Mouse (Mus musculus) limb, embryonic 11.5 days (tissue): Measurements from ENCODE around the gene Xylb. TPM values are rescaled to one million over a fixed set of nuclear protein-coding genes. Genes with fewer than 3 reads are reported as not detected.

Source experiments
- ATAC-seq: fragments of 200-750 bp; cut with Nextera tagmentation; 2 replicates; pipeline ENCODE4 v1.8.0; 2017; ENCODE audit warnings: low read depth; ENCODE audit not compliant: insufficient number of reproducible peaks, low FRiP score, low TSS enrichment
- DNase-seq: peaks from one replicate; pipeline ENCODE4 v3.0.0-alpha.2; 2015; ENCODE audit warnings: low spot score
- H3K27ac ChIP-seq: fragments of 300-500 bp; sonication (generic); replicated peaks from 2 replicates; pipeline ENCODE4 v1.5.1; 2014; ENCODE audit warnings: low read depth, mild to moderate bottlenecking, low read length
- H3K27me3 ChIP-seq: fragments of 300-500 bp; sonication (generic); 2 replicates; pipeline ENCODE4 v1.6.1; 2014; ENCODE audit warnings: mild to moderate bottlenecking, low read length, mixed read lengths; ENCODE audit not compliant: control insufficient read depth, insufficient read depth
- H3K36me3 ChIP-seq: fragments of 300-500 bp; sonication (generic); 2 replicates; pipeline ENCODE4 v1.6.1; 2014; ENCODE audit warnings: mild to moderate bottlenecking, low read length, moderate library complexity, mixed read lengths; ENCODE audit not compliant: control insufficient read depth, insufficient read depth
- H3K4me1 ChIP-seq: fragments of 300-500 bp; sonication (generic); 2 replicates; pipeline ENCODE4 v1.6.1; 2014; ENCODE audit warnings: low read length, mixed read lengths; ENCODE audit not compliant: control insufficient read depth, insufficient read depth
- H3K4me2 ChIP-seq: fragments of 300-500 bp; sonication (generic); 2 replicates; pipeline ENCODE4 v1.6.1; 2014; ENCODE audit warnings: low read depth, mild to moderate bottlenecking, moderate library complexity; ENCODE audit not compliant: severe bottlenecking
- H3K4me3 ChIP-seq: fragments of 300-500 bp; sonication (generic); 2 replicates; pipeline ENCODE4 v1.5.1; 2014; ENCODE audit warnings: low read depth, low read length
- H3K9ac ChIP-seq: fragments of 300-500 bp; sonication (generic); 2 replicates; pipeline ENCODE4 v1.6.1; 2014; ENCODE audit warnings: mild to moderate bottlenecking, low read length
- H3K9me3 ChIP-seq: fragments of 300-500 bp; sonication (generic); 2 replicates; pipeline ENCODE4 v1.6.1; 2016; ENCODE audit warnings: low read length; ENCODE audit not compliant: control insufficient read depth
- WGBS: fragments of 180-500 bp; shearing (Covaris S2); extraction: QIAGEN DNeasy Blood & Tissue Kit; methylation state at CpG from one replicate; pipeline ENCODE4 v1.1.7; 2014; 5-methylcytosine and 5-hydroxymethylcytosine counted together
- polyA plus RNA-seq: library from polyadenylated mRNA; unstranded; fragments of >200 nt; fragmentation: Nextera tagmentation; extraction: Ambion mirVana; gene quantifications from 2 replicates; pipeline ENCODE4 v1.2.1, GENCODE M21; 2014

Gene Xylb
- polyA plus RNA-seq, 1 experiment from 2014 or later, result 12.7 TPM

DNA sequence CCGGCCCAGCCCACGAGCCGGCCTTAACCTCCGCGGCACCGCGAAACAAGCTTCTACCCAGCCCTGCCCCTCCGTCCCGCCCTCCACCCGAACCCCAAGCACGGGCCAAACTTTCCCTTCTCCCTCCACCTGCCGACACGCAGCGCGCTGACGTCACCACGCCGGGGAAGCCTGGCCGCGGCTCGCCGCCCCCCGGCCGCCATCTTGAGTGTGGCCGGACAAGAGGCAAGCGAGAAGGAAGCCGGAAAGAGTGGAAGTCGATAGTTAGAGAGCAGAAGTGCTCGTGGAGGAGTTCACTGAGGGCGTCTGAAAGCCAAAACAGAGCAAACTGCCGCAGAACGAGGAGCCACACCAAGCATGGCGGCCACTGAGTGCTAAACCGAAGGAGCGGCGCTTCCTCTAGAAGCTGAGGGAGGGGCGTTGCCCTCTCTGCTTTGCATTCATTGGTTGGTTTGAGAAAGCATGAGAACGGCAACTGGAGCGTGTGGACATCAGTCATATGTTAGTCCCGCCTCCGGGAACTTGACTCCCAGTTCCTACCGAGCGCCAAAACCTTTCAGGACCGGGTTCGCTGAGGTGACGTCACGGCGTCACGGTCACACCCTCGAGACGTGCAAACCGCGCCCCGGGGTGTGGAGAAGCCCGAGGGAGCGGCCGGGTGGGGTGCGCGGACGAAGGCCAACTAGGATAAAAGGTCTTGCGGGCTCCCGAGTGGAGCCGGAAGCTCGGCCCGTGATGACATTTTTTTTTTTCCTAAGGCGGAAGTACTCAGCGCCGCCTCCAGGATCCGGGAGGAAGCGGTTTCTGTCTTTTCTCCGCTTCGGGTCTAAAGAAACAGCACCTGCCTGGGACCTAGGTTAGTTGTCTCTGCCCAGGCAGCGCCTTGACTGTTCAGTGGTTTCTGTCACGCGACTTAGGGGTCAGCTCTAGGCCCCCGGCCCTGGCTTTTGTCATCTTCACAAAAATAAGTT lies 34.6 kb upstream of the Xylb start, which contains the start of gene Oxsr1:
Gene Oxsr1, minus strand, starts transcription at position 139 of the 971 bp plus-strand sequence.
- no peaks in the 10 kb centered on the region for H3K9me3 ChIP-seq
- H3K27ac ChIP-seq, result peak within 1 kb of the TSS; percentile 70
- WGBS, result under 1% methylated on average over 76 of the region's 76 CpGs
- DNase-seq (peak; percentile 97), ATAC-seq (peak; percentile 95)
- 0 out of 2 replicates have a peak, but pooled peaks cover 4% of the 10 kb centered on the region for H3K4me1 ChIP-seq
- H3K36me3 ChIP-seq, result no peaks in the 10 kb centered on the region; the same call in 1 of the 2 replicates
- H3K4me2 ChIP-seq, result peak within 1 kb of the TSS; percentile 97
- H3K9ac ChIP-seq, result peak within 1 kb of the TSS; percentile 68
- H3K4me3 ChIP-seq, result peak within 1 kb of the TSS; percentile 91
- no peaks in the 10 kb centered on the region for H3K27me3 ChIP-seq

GRCm38 (mm10) chr9:119323260-119323645 lies 33.9 kb upstream of the Xylb start:
- Histone ChIP-seq H3K4me2 (peak overlapping the region; percentile 97), H3K27me3 (no peaks in the 10 kb centered on the region), H3K9me3 (no peaks in the 10 kb centered on the region), H3K27ac (peak overlapping the region; percentile 70; the same call in 1 of the 2 replicates), H3K36me3 (no peaks in the 10 kb centered on the region; the same call in 1 of the 2 replicates), H3K4me3 (peak overlapping the region; percentile 91), H3K9ac (peak overlapping the region; percentile 46), H3K4me1 (0 out of 2 replicates have a peak, but pooled peaks cover 4% of the 10 kb centered on the region)
- 8% methylated on average over 9 of the region's 9 CpGs for WGBS
- DNase-seq (no peak), ATAC-seq (peak; percentile 7; the same call in 1 of the 2 replicates)

DNA sequence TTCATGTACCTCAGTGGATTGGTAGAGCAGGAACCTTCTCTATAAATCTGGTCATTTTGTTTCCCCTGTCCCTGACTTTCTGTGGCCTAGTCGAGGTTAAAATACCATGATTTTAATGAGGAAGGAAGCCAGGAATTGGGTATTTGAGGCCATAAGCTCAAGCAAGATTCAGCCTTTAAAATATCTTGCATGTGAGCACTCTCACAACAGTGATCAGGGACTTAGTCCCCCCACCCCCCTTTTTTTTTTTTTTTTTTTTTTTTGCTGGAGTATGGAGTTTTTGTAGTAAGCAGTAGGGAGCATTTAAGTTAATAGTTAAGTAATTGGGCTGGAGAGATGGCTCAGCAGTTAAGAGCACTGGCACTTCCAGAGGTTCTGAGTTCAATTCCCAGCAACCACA lies 33.1 kb upstream of the Xylb start:
- Histone ChIP-seq H3K4me1 (0 out of 2 replicates have a peak, but pooled peaks cover 4% of the 10 kb centered on the region), H3K27ac (no peak overlapping the region), H3K27me3 (no peaks in the 10 kb centered on the region), H3K36me3 (no peaks in the 10 kb centered on the region; the same call in 1 of the 2 replicates), H3K9me3 (no peaks in the 10 kb centered on the region), H3K9ac (no peak overlapping the region), H3K4me2 (no peak overlapping the region), H3K4me3 (no peak overlapping the region)
- no peak for ATAC-seq
- 66% methylated on average over 1 of the region's 1 CpGs for WGBS
- DNase-seq, result no peak

DNA sequence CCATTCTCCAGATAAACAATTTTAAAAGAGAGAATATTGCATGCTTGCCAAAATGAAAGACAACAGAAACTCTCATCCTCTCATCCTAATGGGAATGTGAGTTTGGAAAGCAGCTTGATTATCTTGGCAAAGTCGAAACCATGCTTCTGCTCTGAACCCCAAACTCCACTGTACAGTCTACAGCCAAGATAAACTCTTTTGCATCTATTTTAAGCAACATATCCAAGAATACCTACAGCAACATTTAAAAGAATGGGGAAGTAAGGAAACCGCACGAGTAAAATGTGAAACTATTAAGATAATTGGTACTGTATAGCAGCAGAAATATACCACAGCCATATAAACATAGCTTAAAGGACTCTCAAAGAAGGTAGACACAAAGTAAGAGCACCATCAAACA lies 28.7 kb upstream of the Xylb start:
- H3K27me3 ChIP-seq, result no peaks in the 10 kb centered on the region
- DNase-seq (no peak), ATAC-seq (no peak)
- H3K9me3 ChIP-seq, result no peaks in the 10 kb centered on the region
- H3K4me3 ChIP-seq, result no peak overlapping the region
- no peak overlapping the region for H3K4me2 ChIP-seq
- H3K36me3 ChIP-seq, result no peaks in the 10 kb centered on the region
- no peak overlapping the region for H3K9ac ChIP-seq
- H3K4me1 ChIP-seq, result no peaks in the 10 kb centered on the region
- no peak overlapping the region for H3K27ac ChIP-seq
- 86% methylated on average over 3 of the region's 3 CpGs for WGBS

DNA sequence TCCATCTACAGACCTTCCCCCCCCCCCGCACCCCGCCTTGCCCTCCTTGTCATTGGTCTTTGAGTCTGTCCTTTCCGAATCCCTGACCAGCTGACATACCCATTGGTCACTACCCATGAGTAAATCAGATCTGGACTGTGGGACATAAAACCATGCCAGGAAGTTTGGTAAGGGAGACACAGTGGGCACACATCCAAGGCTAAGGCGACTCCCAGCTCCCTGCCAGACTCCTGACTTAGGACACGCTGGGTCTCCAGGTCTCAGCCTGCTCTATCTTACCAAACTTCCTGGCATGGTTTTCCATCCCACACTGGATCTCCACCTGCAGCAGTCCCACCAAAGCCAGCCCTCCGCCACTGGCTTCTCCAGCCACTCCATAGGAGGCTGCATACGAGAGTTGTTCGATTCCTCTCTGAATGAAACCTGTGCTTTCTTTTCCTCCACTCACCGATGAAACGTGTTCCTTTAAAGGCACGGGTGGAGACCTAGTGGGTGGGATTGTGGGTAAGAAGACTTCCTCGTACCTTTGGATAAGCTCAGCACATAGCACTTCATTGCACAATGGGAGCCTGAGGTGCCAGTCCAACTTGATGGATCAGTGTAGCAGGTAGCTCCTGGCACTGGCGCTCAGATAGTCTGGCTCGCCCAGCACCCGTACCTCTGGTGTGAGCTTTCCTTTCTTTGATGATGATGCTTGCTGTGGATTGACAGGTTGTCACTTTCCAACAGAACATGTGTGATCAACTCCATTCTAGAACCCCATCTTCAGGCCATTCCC lies 26.8 kb upstream of the Xylb start:
- H3K36me3 ChIP-seq, result no peaks in the 10 kb centered on the region
- no peak overlapping the region for H3K9ac ChIP-seq
- H3K4me3 ChIP-seq, result no peak overlapping the region
- H3K27ac ChIP-seq, result no peak overlapping the region
- H3K4me2 ChIP-seq, result no peak overlapping the region
- DNase-seq (no peak), ATAC-seq (no peak)
- H3K4me1 ChIP-seq, result no peaks in the 10 kb centered on the region
- H3K9me3 ChIP-seq, result no peaks in the 10 kb centered on the region
- whole genome bisulfite sequencing, result 92% methylated on average over 15 of the region's 15 CpGs
- H3K27me3 ChIP-seq, result no peaks in the 10 kb centered on the region

DNA sequence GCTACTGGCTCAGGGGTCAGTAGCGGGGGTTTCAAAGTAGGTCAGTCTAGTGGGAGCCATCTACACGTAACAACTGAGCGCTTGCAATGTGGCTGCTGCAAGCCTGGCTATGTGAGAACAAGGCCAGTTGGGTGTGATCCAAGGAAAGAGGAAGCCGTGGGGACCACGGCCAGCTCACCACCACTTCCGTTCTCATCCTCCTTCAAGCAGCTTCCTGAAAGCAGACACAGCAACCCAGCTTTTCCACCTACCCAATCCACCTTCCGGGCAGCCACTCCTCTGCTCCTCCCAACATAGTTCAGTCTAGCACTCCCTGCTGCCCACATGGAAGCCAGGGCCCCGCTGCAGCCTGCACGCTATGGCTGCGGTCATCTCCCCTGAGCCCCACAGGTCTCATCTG lies 22.9 kb upstream of the Xylb start:
- DNase-seq, result no peak
- Histone ChIP-seq H3K9ac (no peak overlapping the region), H3K27ac (no peak overlapping the region), H3K4me1 (0 out of 2 replicates have a peak, but pooled peaks cover under 1% of the 10 kb centered on the region), H3K4me2 (no peak overlapping the region), H3K4me3 (no peak overlapping the region), H3K36me3 (no peaks in the 10 kb centered on the region), H3K27me3 (no peaks in the 10 kb centered on the region), H3K9me3 (no peaks in the 10 kb centered on the region)
- no peak for ATAC-seq
- WGBS, result 69% methylated on average over 10 of the region's 10 CpGs

DNA sequence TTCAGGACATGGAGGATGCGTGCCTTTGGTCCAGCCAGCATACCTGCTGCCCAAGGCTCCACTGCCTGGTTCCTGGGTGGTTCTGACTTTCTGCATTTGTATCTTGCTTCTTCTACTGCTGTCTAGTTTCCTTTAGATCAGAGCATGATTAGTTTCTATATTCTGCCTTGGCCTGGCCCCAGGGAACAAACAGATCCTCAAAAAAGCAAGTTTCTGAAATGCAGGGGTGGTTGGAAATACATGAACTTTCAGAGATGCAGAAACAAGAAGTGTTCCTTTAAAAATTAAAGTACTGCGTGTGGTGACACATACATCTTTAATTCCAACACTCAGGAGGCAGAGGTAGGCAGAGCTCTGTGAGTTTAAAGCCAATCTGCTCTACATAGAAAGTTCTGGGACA lies 22.3 kb upstream of the Xylb start:
- H3K4me1 ChIP-seq, result 0 out of 2 replicates have a peak, but pooled peaks cover 2% of the 10 kb centered on the region
- no peaks in the 10 kb centered on the region for H3K36me3 ChIP-seq
- H3K27me3 ChIP-seq, result 0 out of 2 replicates have a peak, but pooled peaks cover 2% of the 10 kb centered on the region
- H3K4me2 ChIP-seq, result no peak overlapping the region
- H3K9me3 ChIP-seq, result no peaks in the 10 kb centered on the region
- ATAC-seq, result no peak
- DNase-seq, result no peak
- 83% methylated on average over 2 of the region's 2 CpGs for WGBS
- no peak overlapping the region for H3K9ac ChIP-seq
- H3K4me3 ChIP-seq, result no peak overlapping the region
- no peak overlapping the region for H3K27ac ChIP-seq

DNA sequence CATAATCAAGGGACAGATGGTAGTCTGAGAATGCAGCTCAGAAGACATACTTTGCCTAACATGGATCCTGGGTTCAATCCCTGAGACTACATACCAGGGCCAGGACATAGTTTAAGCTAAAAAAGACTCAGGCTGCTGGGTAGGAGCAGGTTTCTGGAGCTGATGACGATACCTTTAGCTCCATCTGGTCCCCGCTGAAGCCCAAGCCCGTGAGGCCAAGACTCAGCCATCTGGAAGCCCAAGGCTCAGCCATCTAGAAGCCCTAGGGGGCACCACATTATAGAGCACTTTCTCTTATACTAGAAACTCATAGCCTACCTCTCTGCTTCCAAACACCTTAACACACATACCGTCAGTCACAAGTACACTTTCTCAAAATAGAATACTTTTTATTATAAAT lies 21.6 kb upstream of the Xylb start:
- WGBS, result 80% methylated on average over 4 of the region's 4 CpGs
- no peak for DNase-seq
- H3K4me3 ChIP-seq, result no peak overlapping the region
- H3K36me3 ChIP-seq, result no peaks in the 10 kb centered on the region
- no peak overlapping the region for H3K9ac ChIP-seq
- no peak overlapping the region for H3K27ac ChIP-seq
- H3K9me3 ChIP-seq, result no peaks in the 10 kb centered on the region
- H3K4me2 ChIP-seq, result no peak overlapping the region
- no peak for ATAC-seq
- 0 out of 2 replicates have a peak, but pooled peaks cover 2% of the 10 kb centered on the region for H3K27me3 ChIP-seq
- H3K4me1 ChIP-seq, result 0 out of 2 replicates have a peak, but pooled peaks cover 7% of the 10 kb centered on the region
